Mouse (Mus musculus) small intestine, adult 2 months (tissue): ENCODE measurements at regions not wholly inside any gene's neighbourhood (a gene's known extent, or its start where the extent isn't known, plus 50 kb on each side); places are given as distances from the start of the nearest gene placed in this dataset.

Experiments
- H3K27ac ChIP-seq: fragments of 200-500 bp; 2 replicates; pipeline ENCODE4 v1.5.1; 2012; ENCODE audit warnings: low read depth, low read length, control low read depth, inconsistent platforms; ENCODE audit not compliant: insufficient read depth
- H3K27me3 ChIP-seq: fragments of 200-500 bp; 2 replicates; pipeline ENCODE4 v1.6.1; 2012; ENCODE audit warnings: mild to moderate bottlenecking, moderate library complexity, low read length, inconsistent platforms; ENCODE audit not compliant: control insufficient read depth, insufficient read depth
- H3K36me3 ChIP-seq: fragments of 200-500 bp; 2 replicates; pipeline ENCODE4 v1.6.1; 2012; ENCODE audit warnings: mild to moderate bottlenecking, low read length, control low read depth, inconsistent platforms; ENCODE audit not compliant: control insufficient read depth, insufficient read depth
- H3K4me1 ChIP-seq: fragments of 200-500 bp; 2 replicates; pipeline ENCODE4 v1.6.1; 2012; ENCODE audit warnings: low read length, inconsistent platforms, mixed read lengths; ENCODE audit not compliant: control insufficient read depth, insufficient read depth, insufficient read length
- H3K4me3 ChIP-seq: fragments of 200-500 bp; 2 replicates; pipeline ENCODE4 v1.5.1; 2012; ENCODE audit warnings: low read depth, mild to moderate bottlenecking, control low read depth, inconsistent platforms, low read length, moderate library complexity
- CTCF ChIP-seq: fragments of 200-500 bp; IDR thresholded peaks from 2 replicates; pipeline ENCODE4 v1.5.1; 2012; ENCODE audit warnings: low read depth, mild to moderate bottlenecking, control low read depth, inconsistent platforms, low read length, moderate library complexity, mixed read lengths; ENCODE audit not compliant: insufficient replicate concordance, insufficient read length; ENCODE audit errors: extremely low read depth
- POLR2A ChIP-seq: fragments of 200-500 bp; IDR thresholded peaks from 2 replicates; pipeline ENCODE4 v1.6.1; 2012; ENCODE audit warnings: low read depth, mild to moderate bottlenecking, control low read depth, inconsistent platforms, low read length, moderate library complexity
- WGBS: fragments of 180-500 bp; shearing (Covaris S2); methylation state at CpG from one replicate; pipeline ENCODE4 v1.1.7; 2018; 5-methylcytosine and 5-hydroxymethylcytosine counted together

DNA sequence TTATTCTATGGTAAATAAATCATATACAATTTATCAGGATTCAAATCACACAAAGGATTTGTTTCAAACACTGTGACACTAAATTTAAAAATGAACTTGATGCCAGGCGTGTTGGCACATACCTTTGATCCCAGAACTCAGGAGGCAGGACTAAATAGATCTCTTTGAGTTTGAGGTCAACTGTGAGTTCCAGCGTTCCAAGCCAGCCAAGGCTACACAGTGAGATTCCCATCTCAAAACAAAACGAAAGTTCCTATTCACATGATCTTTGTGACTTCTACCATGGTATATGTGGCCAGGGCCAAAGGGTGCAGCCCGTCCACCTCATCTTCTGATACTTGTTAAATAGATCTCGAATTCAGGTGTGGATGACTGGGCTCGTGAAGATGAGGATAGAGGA, 216.9 kb upstream of the Dio3 start:
- TF ChIP-seq POLR2A (no peak), CTCF (no peak)
- no peaks in the 10 kb centered on the region for H3K27me3 ChIP-seq
- no peak overlapping the region for H3K27ac ChIP-seq
- H3K4me1 ChIP-seq, result no peaks in the 10 kb centered on the region
- 73% methylated on average over 6 of the region's 6 CpGs for WGBS
- no peak overlapping the region for H3K4me3 ChIP-seq
- H3K36me3 ChIP-seq, result no peaks in the 10 kb centered on the region

- TF ChIP-seq CTCF (no peak), POLR2A (no peak)
- H3K27me3 ChIP-seq, result no peaks in the 10 kb centered on the region
- no peaks in the 10 kb centered on the region for H3K4me1 ChIP-seq
- no peak overlapping the region for H3K27ac ChIP-seq
- no peaks in the 10 kb centered on the region for H3K36me3 ChIP-seq
- 25% methylated on average over 8 of the region's 8 CpGs for WGBS
- H3K4me3 ChIP-seq, result no peak overlapping the region
Measured at GRCm38 (mm10) chr12:110063013-110063412, 215.9 kb upstream of the Dio3 start.

DNA sequence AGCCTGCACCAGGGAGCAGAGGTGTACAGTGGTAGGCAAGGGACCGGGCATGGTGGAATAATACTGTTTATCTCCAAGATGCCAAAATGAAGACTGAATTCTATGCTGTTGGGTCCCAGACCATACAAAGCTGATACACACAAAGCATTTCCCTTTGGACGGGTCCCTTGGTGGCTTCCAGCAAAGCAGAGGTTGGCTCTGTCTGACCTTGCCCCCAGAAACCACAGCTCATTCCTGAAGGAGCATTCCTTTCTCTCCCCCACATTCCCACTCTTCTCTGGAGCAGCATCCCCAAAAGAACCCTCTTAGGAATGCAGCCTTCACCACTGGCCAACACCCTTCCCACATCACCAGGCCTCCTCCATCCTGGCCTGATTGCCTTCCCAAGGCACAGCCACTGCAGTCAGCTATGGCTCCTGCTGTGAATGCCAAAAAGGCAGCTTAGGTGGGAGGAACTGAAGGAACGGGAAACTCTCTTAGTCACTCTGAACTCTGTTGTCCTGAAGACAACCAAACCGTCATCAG, 212.4 kb upstream of the Dio3 start:
- WGBS, result 73% methylated on average over 4 of the region's 4 CpGs

DNA sequence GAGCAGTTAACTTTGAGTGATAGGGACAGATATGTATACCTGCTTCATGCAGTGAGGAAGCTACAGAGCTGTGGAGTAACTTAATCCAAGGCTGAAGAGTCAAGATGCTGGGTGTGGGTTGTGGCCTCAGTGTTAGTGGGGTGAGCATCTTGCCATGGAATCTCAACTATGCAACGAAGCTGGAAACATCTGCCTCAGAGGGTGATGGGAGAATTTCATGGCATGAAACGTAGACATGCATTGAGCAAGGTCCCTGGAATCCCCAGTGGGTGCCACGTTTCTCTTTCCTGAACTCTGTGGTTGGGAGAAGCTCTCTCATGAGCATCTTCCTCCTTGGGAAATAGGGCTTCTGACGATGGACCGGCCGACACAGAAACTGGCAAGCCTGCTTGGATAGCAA, 208.4 kb upstream of the Dio3 start:
- TF ChIP-seq CTCF, result no peak
- no peak for TF ChIP-seq POLR2A
- no peak overlapping the region for H3K4me3 ChIP-seq
- H3K27ac ChIP-seq, result no peak overlapping the region
- no peaks in the 10 kb centered on the region for H3K36me3 ChIP-seq
- H3K4me1 ChIP-seq, result 0 out of 2 replicates have a peak, but pooled peaks cover 1% of the 10 kb centered on the region
- no peaks in the 10 kb centered on the region for H3K27me3 ChIP-seq
- 77% methylated on average over 6 of the region's 6 CpGs for WGBS

More for the DNA sequence above, 212.4 kb upstream of the Dio3 start:
- no peak overlapping the region for H3K27ac ChIP-seq
- no peaks in the 10 kb centered on the region for H3K27me3 ChIP-seq
- H3K4me1 ChIP-seq, result no peaks in the 10 kb centered on the region
- no peak overlapping the region for H3K4me3 ChIP-seq
- no peaks in the 10 kb centered on the region for H3K36me3 ChIP-seq
- TF ChIP-seq POLR2A (no peak), CTCF (no peak)

DNA sequence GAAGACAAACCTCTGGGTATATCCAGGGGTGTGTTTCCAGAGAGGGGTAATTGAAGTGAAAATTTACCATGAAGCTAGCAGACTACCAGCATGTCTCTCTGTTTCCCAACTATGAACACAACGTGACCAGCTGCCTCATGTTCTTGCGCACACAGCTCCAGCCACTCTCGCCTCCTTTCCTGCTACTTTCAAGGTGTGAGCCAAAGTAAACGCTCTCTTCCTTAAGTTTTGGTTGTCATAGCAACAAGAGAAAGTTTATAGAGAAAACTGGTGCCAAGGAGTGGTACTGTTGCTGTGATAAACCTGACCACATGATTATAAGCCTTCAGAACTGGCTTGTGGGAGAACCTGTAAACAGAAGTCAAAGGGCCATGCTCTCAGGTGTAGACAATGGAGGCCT, 207.0 kb upstream of the Dio3 start:
- WGBS, result 41% methylated on average over 4 of the region's 4 CpGs
- Histone ChIP-seq H3K27me3 (no peaks in the 10 kb centered on the region), H3K4me3 (no peak overlapping the region), H3K27ac (no peak overlapping the region), H3K36me3 (no peaks in the 10 kb centered on the region), H3K4me1 (peaks cover 2% of the 10 kb centered on the region; the same call in 1 of the 2 replicates)
- TF ChIP-seq POLR2A (no peak), CTCF (no peak)

GRCm38 (mm10) chr12:110074921-110075320, 203.9 kb upstream of the Dio3 start:
- Histone ChIP-seq H3K27me3 (no peaks in the 10 kb centered on the region), H3K27ac (no peak overlapping the region), H3K4me1 (peaks cover 14% of the 10 kb centered on the region), H3K36me3 (no peaks in the 10 kb centered on the region), H3K4me3 (no peak overlapping the region)
- 29% methylated on average over 8 of the region's 8 CpGs for WGBS
- TF ChIP-seq POLR2A (no peak), CTCF (no peak)

GRCm38 (mm10) chr12:110077211-110077884, 201.5 kb upstream of the Dio3 start:
- 30% methylated on average over 6 of the region's 6 CpGs for WGBS
- TF ChIP-seq POLR2A, result no peak
- H3K36me3 ChIP-seq, result no peaks in the 10 kb centered on the region

More at GRCm38 (mm10) chr12:110077211-110077884, 201.5 kb upstream of the Dio3 start:
- Histone ChIP-seq H3K27me3 (no peaks in the 10 kb centered on the region), H3K4me3 (no peak overlapping the region), H3K4me1 (peaks cover 14% of the 10 kb centered on the region), H3K27ac (no peak overlapping the region; the same call in 1 of the 2 replicates)
